Mouse (Mus musculus) megakaryocyte progenitor cell, adult 5-6 weeks (primary cell): ENCODE results near the gene Zfp704. TPM values are rescaled to one million over a fixed set of nuclear protein-coding genes. Genes with fewer than 3 reads are reported as not detected.
A peak's percentile ranks its signal among the peaks of the same experiment; 100 is the strongest.

Experiments used
- ATAC-seq: replicated peaks from 2 replicates; pipeline ENCODE4 v1.8.0; 2016; ENCODE audit warnings: mild to moderate bottlenecking, moderate TSS enrichment, inconsistent platforms; ENCODE audit not compliant: poor library complexity
- total RNA-seq, 2 experiments: library from RNA; stranded (forward) in 1 of 2; stranded (reverse) in 1 of 2; fragments of 157-497, 149-512 nt in 1 of 2; fragments of 200-1000 nt in 1 of 2; gene quantifications; 2 replicates each; pipeline versions ENCODE4 v1.2.3 to v1.2.4; 2015 to 2017

Zfp704 gene
- total RNA-seq, 2 experiments from 2014 or later: 12.9 to 16.3 TPM

GRCm38 (mm10) chr3:9474331-9474730, 135.6 kb downstream of the Zfp704 start:
- ATAC-seq: no peak

- peak; percentile 89 for ATAC-seq
Observed at GRCm38 (mm10) chr3:9466287-9466686, 143.6 kb downstream of the Zfp704 start.

- peak; percentile 36 for ATAC-seq
Observed at GRCm38 (mm10) chr3:9465731-9466130, 144.2 kb downstream of the Zfp704 start.

- no peak for ATAC-seq
Observed at GRCm38 (mm10) chr3:9461660-9462059, 148.2 kb downstream of the Zfp704 start.

- no peak for ATAC-seq
Observed at GRCm38 (mm10) chr3:9460284-9460683, 149.6 kb downstream of the Zfp704 start.

- ATAC-seq: no peak
Observed at GRCm38 (mm10) chr3:9456380-9456890, 153.4 kb downstream of the Zfp704 start.

GRCm38 (mm10) chr3:9455351-9455750, 154.5 kb downstream of the Zfp704 start:
- no peak for ATAC-seq

- peak; percentile 70 for ATAC-seq
Observed at GRCm38 (mm10) chr3:9454556-9455330, 155.1 kb downstream of the Zfp704 start.

- ATAC-seq: no peak
Observed at GRCm38 (mm10) chr3:9450521-9450920, 159.4 kb downstream of the Zfp704 start.

GRCm38 (mm10) chr3:9449261-9450007, 160.5 kb downstream of the Zfp704 start:
- ATAC-seq: peak; percentile 63

- ATAC-seq: no peak
Observed at GRCm38 (mm10) chr3:9448541-9448940, 161.3 kb downstream of the Zfp704 start.

- ATAC-seq: no peak
Observed at GRCm38 (mm10) chr3:9444558-9444957, 165.3 kb downstream of the Zfp704 start.

GRCm38 (mm10) chr3:9443981-9444380, 165.9 kb downstream of the Zfp704 start:
- no peak for ATAC-seq

- no peak for ATAC-seq
Observed at GRCm38 (mm10) chr3:9443476-9443875, 166.4 kb downstream of the Zfp704 start.

- ATAC-seq: no peak
Observed at GRCm38 (mm10) chr3:9441566-9442540, 168.0 kb downstream of the Zfp704 start.

GRCm38 (mm10) chr3:9440466-9440865, 169.4 kb downstream of the Zfp704 start:
- ATAC-seq: no peak

GRCm38 (mm10) chr3:9439619-9440286, 170.1 kb downstream of the Zfp704 start:
- ATAC-seq: peak; percentile 59

GRCm38 (mm10) chr3:9436256-9436655, 173.6 kb downstream of the Zfp704 start:
- no peak for ATAC-seq

GRCm38 (mm10) chr3:9434394-9435175, 175.3 kb downstream of the Zfp704 start:
- ATAC-seq: 0 out of 2 replicates have a peak, but pooled peaks have one; percentile 24
